Mouse (Mus musculus) liver, embryonic 12.5 days (tissue): ENCODE data around the gene Isyna1. TPM values are rescaled to one million over a fixed set of nuclear protein-coding genes. Genes with fewer than 3 reads are reported as not detected.
A peak's percentile ranks its signal among the peaks of the same experiment; 100 is the strongest.

Experiments used
- ATAC-seq: fragments of 200-750 bp; cut with Nextera tagmentation; 2 replicates; pipeline ENCODE4 v1.8.0; 2017; ENCODE audit warnings: moderate number of reproducible peaks, mild to moderate bottlenecking, moderate library complexity
- H3K27ac ChIP-seq: fragments of 300-500 bp; sonication (generic); 2 replicates; pipeline ENCODE4 v1.5.1; 2016; ENCODE audit warnings: mild to moderate bottlenecking
- H3K27me3 ChIP-seq: fragments of 300-500 bp; sonication (generic); replicated peaks from 2 replicates; pipeline ENCODE4 v1.6.1; 2016; ENCODE audit warnings: mild to moderate bottlenecking, moderate library complexity
- H3K36me3 ChIP-seq: fragments of 300-500 bp; sonication (generic); 2 replicates; pipeline ENCODE4 v1.6.1; 2016; ENCODE audit warnings: mild to moderate bottlenecking, moderate library complexity
- H3K4me1 ChIP-seq: fragments of 300-500 bp; sonication (generic); 2 replicates; pipeline ENCODE4 v1.6.1; 2016
- H3K4me2 ChIP-seq: fragments of 300-500 bp; sonication (generic); 2 replicates; pipeline ENCODE4 v1.6.1; 2016; ENCODE audit warnings: mild to moderate bottlenecking, moderate library complexity
- H3K4me3 ChIP-seq: fragments of 300-500 bp; sonication (generic); 2 replicates; pipeline ENCODE4 v1.5.1; 2016; ENCODE audit warnings: mild to moderate bottlenecking, moderate library complexity
- H3K9ac ChIP-seq: fragments of 300-500 bp; sonication (generic); 2 replicates; pipeline ENCODE4 v1.6.1; 2016; ENCODE audit warnings: mild to moderate bottlenecking, moderate library complexity
- H3K9me3 ChIP-seq: fragments of 300-500 bp; sonication (generic); replicated peaks from 2 replicates; pipeline ENCODE4 v1.6.1; 2016; ENCODE audit warnings: mild to moderate bottlenecking, moderate library complexity
- polyA plus RNA-seq: library from polyadenylated mRNA; unstranded; fragments of >200 nt; fragmentation: Nextera tagmentation; extraction: Ambion mirVana; gene quantifications from 2 replicates; pipeline ENCODE4 v1.2.1, GENCODE M21; 2016

Gene Isyna1
- polyA plus RNA-seq, 1 experiment from 2014 or later: 115 TPM

GRCm38 (mm10) chr8:70646775-70647174 is 52.6 kb downstream of the Isyna1 start:
- Histone ChIP-seq H3K36me3 (peaks cover 25% of the 10 kb centered on the region), H3K27me3 (0 out of 2 replicates have a peak, but pooled peaks cover 7% of the 10 kb centered on the region), H3K9ac (no peak overlapping the region), H3K27ac (peak overlapping the region; percentile 27; the same call in 1 of the 2 replicates), H3K4me3 (no peak overlapping the region), H3K4me1 (peaks cover 47% of the 10 kb centered on the region), H3K9me3 (no peaks in the 10 kb centered on the region), H3K4me2 (no peak overlapping the region)
- no peak for ATAC-seq

Other genes with a start within 250 kb of the Isyna1 start
- gene Upf1, start 241.1 kb upstream of the Isyna1 start, polyA plus RNA-seq: 30.4 and 30.5 TPM in 2 replicates
- 0.27 and 0.63 TPM in 2 replicates for gene Comp, start 220.8 kb upstream of the Isyna1 start, polyA plus RNA-seq
- gene Crtc1, start 154.8 kb upstream of the Isyna1 start, polyA plus RNA-seq: 6.6 and 6.9 TPM in 2 replicates
- gene Klhl26, start 117.4 kb upstream of the Isyna1 start, polyA plus RNA-seq: 9.4 and 9.5 TPM in 2 replicates
- 0.18 and 0.37 TPM in 2 replicates for gene Tmem59l, start 107.0 kb upstream of the Isyna1 start, polyA plus RNA-seq
- gene Crlf1, start 101.2 kb upstream of the Isyna1 start, polyA plus RNA-seq: 3.9 and 4.0 TPM in 2 replicates
- 85.6 and 86.6 TPM in 2 replicates for gene Rex1bd, start 87.6 kb upstream of the Isyna1 start, polyA plus RNA-seq
- 841 and 876 TPM in 2 replicates for gene Uba52, start 83.6 kb upstream of the Isyna1 start, polyA plus RNA-seq
- 223 and 224 TPM in 2 replicates for gene Fkbp8, start 66.6 kb upstream of the Isyna1 start, polyA plus RNA-seq
- 44.7 and 45.0 TPM in 2 replicates for gene Kxd1, start 66.4 kb upstream of the Isyna1 start, polyA plus RNA-seq
- 13.1 TPM in 2 replicates for gene Ell, start 54.9 kb upstream of the Isyna1 start, polyA plus RNA-seq
- gene Ssbp4, start 14.5 kb downstream of the Isyna1 start, polyA plus RNA-seq: 96.4 and 98.0 TPM in 2 replicates
- gene Lrrc25, start 21.8 kb downstream of the Isyna1 start, polyA plus RNA-seq: 4.1 and 4.6 TPM in 2 replicates
- gene Gdf15, start 38.1 kb downstream of the Isyna1 start, polyA plus RNA-seq: 4.4 and 4.9 TPM in 2 replicates
- gene Pgpep1, start 66.0 kb downstream of the Isyna1 start, polyA plus RNA-seq: 19.6 and 24.2 TPM in 2 replicates
- gene Lsm4, start 78.9 kb downstream of the Isyna1 start, polyA plus RNA-seq: 266 and 269 TPM in 2 replicates
- gene Jund, start 104.6 kb downstream of the Isyna1 start, polyA plus RNA-seq: 59.5 and 66.8 TPM in 2 replicates
- not detected in 2 replicates for gene Iqcn, start 109.1 kb downstream of the Isyna1 start, polyA plus RNA-seq
- not detected in 2 replicates for gene Gm3336, start 124.2 kb downstream of the Isyna1 start, polyA plus RNA-seq
- 0.56 and 0.71 TPM in 2 replicates for gene Pde4c, start 129.3 kb downstream of the Isyna1 start, polyA plus RNA-seq
- gene Rab3a, start 160.3 kb downstream of the Isyna1 start, polyA plus RNA-seq: 3.3 and 3.9 TPM in 2 replicates
- 52.2 and 52.7 TPM in 2 replicates for gene Mpv17l2, start 166.6 kb downstream of the Isyna1 start, polyA plus RNA-seq
- 23.3 and 27.3 TPM in 2 replicates for gene Pik3r2, start 182.3 kb downstream of the Isyna1 start, polyA plus RNA-seq
- 9.8 and 10.4 TPM in 2 replicates for gene Mast3, start 210.7 kb downstream of the Isyna1 start, polyA plus RNA-seq
- 0.18 and 0.22 TPM in 2 replicates for gene Il12rb1, start 214.1 kb downstream of the Isyna1 start, polyA plus RNA-seq
- gene Arrdc2, start 245.3 kb downstream of the Isyna1 start, polyA plus RNA-seq: 16.1 and 17.8 TPM in 2 replicates